Comparison of ENCODE assay signal across 33 mouse cellular contexts in the genomic region with DNA sequence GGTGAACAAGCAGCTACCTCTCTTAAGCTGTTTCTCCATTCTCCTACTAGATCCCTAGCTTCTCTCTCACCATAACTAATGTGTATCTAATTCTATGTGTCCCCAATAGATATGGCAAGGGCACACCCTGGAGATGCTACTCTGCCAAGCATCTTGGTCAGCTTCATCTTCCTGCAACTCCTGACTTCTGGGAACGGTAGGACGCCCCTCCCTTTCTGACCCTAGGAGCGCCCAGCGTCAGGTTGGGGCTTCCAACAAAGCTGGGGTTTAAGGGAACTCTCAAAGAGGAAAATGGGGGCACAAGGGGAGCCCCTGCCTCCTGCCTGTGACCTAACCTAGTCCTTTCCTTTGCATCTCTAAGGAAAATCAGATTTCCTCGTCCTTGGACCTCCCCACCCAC. TPM values are rescaled to one million over a fixed set of nuclear protein-coding genes. Genes with fewer than 3 reads are reported as not detected.
DNase-seq lines count a peak whose midpoint lies in the region; ATAC-seq and TF ChIP-seq lines count a peak whose summit lies in the region.
"Had no signal": no experiment of that assay in that cellular context is flagged by ENCODE, and none has a peak within 500 bp of the region (broad histone marks: within the 10 kb centered on the region; RNA-seq: fewer than 3 reads in every experiment).

No protein-coding gene starts in this region.

- H3K9me3 ChIP-seq in midbrain, embryonic 11.5 days (ENCODE audit: control insufficient read depth, low read length) = no peaks in the 10 kb centered on the region
- H3K9me3 ChIP-seq in midbrain, embryonic 16.5 days (replicated peaks; ENCODE audit: control insufficient read depth, low read length, poor library complexity, severe bottlenecking) = no peaks in the 10 kb centered on the region
- no peaks in the 10 kb centered on the region for H3K9me3 ChIP-seq in liver, embryonic 15.5 days (replicated peaks)
- H3K9me3 ChIP-seq: forebrain, embryonic 15.5 days; hindbrain, embryonic 10.5 days; hindbrain, embryonic 15.5 days; kidney, embryonic 15.5 days; limb, embryonic 12.5 days; midbrain, embryonic 15.5 days had no signal

- no peak for TF ChIP-seq CTCF in bone marrow, adult 2 months (IDR thresholded peaks at IDR 0.05; ENCODE audit: control insufficient read depth, insufficient read depth, low read length)

- H3K27ac ChIP-seq in midbrain, embryonic 11.5 days (ENCODE audit: low read depth, low read length) = no peak overlapping the region
- H3K27ac ChIP-seq in midbrain, embryonic 16.5 days (ENCODE audit: low read length) = no peak overlapping the region
- H3K27ac ChIP-seq in bone marrow, adult 2 months (ENCODE audit: control insufficient read depth, insufficient read depth, low read depth, low read length, poor library complexity) = peak overlapping the region; percentile 88
- H3K27ac ChIP-seq in liver, embryonic 15.5 days (replicated peaks) = peak overlapping the region; percentile 97
- H3K27ac ChIP-seq: forebrain, embryonic 15.5 days; hindbrain, embryonic 10.5 days; hindbrain, embryonic 15.5 days; kidney, embryonic 15.5 days; layer of hippocampus, adult 2 months; left cerebral cortex, adult 2 months; limb, embryonic 12.5 days; midbrain, embryonic 15.5 days; stomach, postnatal 0 days had no signal

- DNase-seq in midbrain, embryonic 11.5 days (ENCODE audit: low spot score, missing footprints) = peak; percentile 57
- peak; percentile 56 for DNase-seq in liver
- DNase-seq in cerebellum, postnatal 4 days (ENCODE audit: low spot score in 2 of 2) = no peak
- DNase-seq in heart, adult 18-20 months = no peak
- DNase-seq: adrenal gland, postnatal 10 days; cerebellum, adult 18-20 months; cerebellum, postnatal 10 days; heart, postnatal 14 days; kidney, adult 18-20 months; kidney, postnatal 36 days; lung, adult 18-20 months; lung, postnatal 14 days; right cerebral cortex, postnatal 25 days had no signal

- ATAC-seq in midbrain, embryonic 11.5 days (ENCODE audit: low FRiP score) = no peak
- no peak for ATAC-seq in midbrain, embryonic 16.5 days
- ATAC-seq in liver, embryonic 15.5 days (ENCODE audit: insufficient read depth) = 0 out of 2 replicates have a peak, but pooled peaks have one; percentile 13
- ATAC-seq: forebrain, embryonic 15.5 days; inflammation-experienced regulatory T-cells, adult 6 months; midbrain, embryonic 15.5 days; Patski had no signal

- WGBS in midbrain, embryonic 11.5 days = 82% methylated on average over 5 of the region's 5 CpGs
- 71% methylated on average over 5 of the region's 5 CpGs for WGBS in midbrain, embryonic 16.5 days
- 56% methylated on average over 5 of the region's 5 CpGs for WGBS in bone marrow, adult 2 months
- WGBS in liver, embryonic 15.5 days (ENCODE audit: insufficient replicate concordance) = 41% methylated on average over 5 of the region's 5 CpGs

- no peaks in the 10 kb centered on the region for H3K36me3 ChIP-seq in midbrain, embryonic 11.5 days (ENCODE audit: control insufficient read depth, insufficient read depth, low read length)
- no peaks in the 10 kb centered on the region for H3K36me3 ChIP-seq in midbrain, embryonic 16.5 days (ENCODE audit: control insufficient read depth, insufficient read depth, low read length)
- H3K36me3 ChIP-seq in liver, embryonic 15.5 days (replicated peaks) = peaks cover 38% of the 10 kb centered on the region
- H3K36me3 ChIP-seq: forebrain, embryonic 15.5 days; hindbrain, embryonic 10.5 days; hindbrain, embryonic 15.5 days; kidney, embryonic 15.5 days; limb, embryonic 12.5 days; midbrain, embryonic 15.5 days had no signal

- no peak overlapping the region for H3K9ac ChIP-seq in midbrain, embryonic 11.5 days (ENCODE audit: low read length)
- H3K9ac ChIP-seq in midbrain, embryonic 16.5 days (ENCODE audit: low read depth, low read length) = no peak overlapping the region
- peak overlapping the region; percentile 84 for H3K9ac ChIP-seq in liver, embryonic 15.5 days
- H3K9ac ChIP-seq: forebrain, embryonic 15.5 days; hindbrain, embryonic 15.5 days; kidney, embryonic 15.5 days; limb, embryonic 12.5 days; midbrain, embryonic 15.5 days had no signal

- no peak for TF ChIP-seq POLR2A in bone marrow, adult 2 months (IDR thresholded peaks at IDR 0.05; ENCODE audit: borderline replicate concordance, control insufficient read depth, low read depth, low read length)

- no peak overlapping the region for H3K4me3 ChIP-seq in midbrain, embryonic 11.5 days (ENCODE audit: low read depth, low read length)
- no peak overlapping the region for H3K4me3 ChIP-seq in midbrain, embryonic 16.5 days (ENCODE audit: low read depth, low read length)
- H3K4me3 ChIP-seq in bone marrow, adult 2 months (replicated peaks; ENCODE audit: control insufficient read depth, low read depth, low read length) = peak overlapping the region; percentile 79
- H3K4me3 ChIP-seq in liver, embryonic 15.5 days (replicated peaks) = peak overlapping the region; percentile 69
- H3K4me3 ChIP-seq: forebrain, embryonic 15.5 days; hindbrain, embryonic 10.5 days; hindbrain, embryonic 15.5 days; kidney, embryonic 15.5 days; layer of hippocampus, adult 2 months; left cerebral cortex, adult 2 months; limb, embryonic 12.5 days; midbrain, embryonic 15.5 days had no signal

- H3K4me2 ChIP-seq in midbrain, embryonic 11.5 days = no peak overlapping the region
- H3K4me2 ChIP-seq in midbrain, embryonic 16.5 days (ENCODE audit: low read length) = no peak overlapping the region
- H3K4me2 ChIP-seq in liver, embryonic 15.5 days = peak overlapping the region; percentile 81
- H3K4me2 ChIP-seq: forebrain, embryonic 15.5 days; hindbrain, embryonic 15.5 days; kidney, embryonic 15.5 days; limb, embryonic 12.5 days; midbrain, embryonic 15.5 days had no signal

- no peaks in the 10 kb centered on the region for H3K27me3 ChIP-seq in midbrain, embryonic 11.5 days (ENCODE audit: control insufficient read depth, insufficient read depth, low read length)
- H3K27me3 ChIP-seq in midbrain, embryonic 16.5 days (ENCODE audit: control insufficient read depth, insufficient read depth, low read depth, low read length) = no peaks in the 10 kb centered on the region
- H3K27me3 ChIP-seq in liver, embryonic 15.5 days = no peaks in the 10 kb centered on the region
- H3K27me3 ChIP-seq: forebrain, embryonic 15.5 days; hindbrain, embryonic 15.5 days had no signal

- 0 out of 2 replicates have a peak, but pooled peaks cover 4% of the 10 kb centered on the region for H3K4me1 ChIP-seq in midbrain, embryonic 11.5 days (ENCODE audit: control insufficient read depth, insufficient read depth, low read length)
- peaks cover 4% of the 10 kb centered on the region for H3K4me1 ChIP-seq in midbrain, embryonic 16.5 days (ENCODE audit: control insufficient read depth, insufficient read depth, low read length)
- peaks cover 1% of the 10 kb centered on the region; the same call in 1 of the 2 replicates for H3K4me1 ChIP-seq in bone marrow, adult 2 months (ENCODE audit: control insufficient read depth, insufficient read depth, low read length)
- H3K4me1 ChIP-seq in liver, embryonic 15.5 days (replicated peaks) = peaks cover 72% of the 10 kb centered on the region

RNA-seq across cellular contexts. Expression of a gene that starts 1.1 kb away (rescaled TPM):
- polyA plus RNA-seq in midbrain, embryonic 11.5 days (2014; fragmentation: Nextera tagmentation; extraction: Ambion mirVana) = not detected in 2 replicates
- polyA plus RNA-seq in midbrain, embryonic 16.5 days (2015; fragmentation: Nextera tagmentation; extraction: Ambion mirVana) = not detected in 2 replicates
- 65.1 and 93.5 TPM in 2 replicates for polyA plus RNA-seq in bone marrow, adult 2 months (2011; ENCODE audit: insufficient read depth, insufficient read length, low replicate concordance, missing spikeins)
- polyA plus RNA-seq in liver, embryonic 15.5 days (2015; fragmentation: Nextera tagmentation; extraction: Ambion mirVana) = 14.3 and 16.4 TPM in 2 replicates
- not detected for total RNA-seq in heart, adult 18-20 months (2021)
- total RNA-seq: gastrocnemius, adult 18-20 months; heart, postnatal 14 days; layer of hippocampus, adult 2 months; left cerebral cortex, adult 2 months; left cerebral cortex, postnatal 25 days had no signal
- polyA plus RNA-seq: cortical plate, adult 2 months; embryonic facial prominence, embryonic 14.5 days; forebrain, embryonic 15.5 days; heart, embryonic 14.5 days; hindbrain, embryonic 15.5 days; inflammation-experienced regulatory T-cells, adult 6 months; midbrain, embryonic 15.5 days; neural tube, embryonic 11.5 days; Patski; stomach, postnatal 0 days had no signal

RNA-seq across cellular contexts. Expression of a gene that starts 14.7 kb away (rescaled TPM):
- polyA plus RNA-seq in midbrain, embryonic 11.5 days (2014; fragmentation: Nextera tagmentation; extraction: Ambion mirVana) = 6.4 and 7.3 TPM in 2 replicates
- polyA plus RNA-seq in midbrain, embryonic 16.5 days (2015; fragmentation: Nextera tagmentation; extraction: Ambion mirVana) = 6.8 and 8.1 TPM in 2 replicates
- polyA plus RNA-seq in bone marrow, adult 2 months (2011; ENCODE audit: insufficient read depth, insufficient read length, low replicate concordance, missing spikeins) = 8.4 and 10.2 TPM in 2 replicates
- 4.8 and 5.2 TPM in 2 replicates for polyA plus RNA-seq in liver, embryonic 15.5 days (2015; fragmentation: Nextera tagmentation; extraction: Ambion mirVana)
- 1 to 10 TPM; 2.6 to 2.7 TPM for total RNA-seq in heart, adult 18-20 months (2021)

RNA-seq across cellular contexts. Expression of a gene that starts 20.0 kb away (rescaled TPM):
- polyA plus RNA-seq in midbrain, embryonic 11.5 days (2014; fragmentation: Nextera tagmentation; extraction: Ambion mirVana) = 354 and 381 TPM in 2 replicates
- 550 and 556 TPM in 2 replicates for polyA plus RNA-seq in midbrain, embryonic 16.5 days (2015; fragmentation: Nextera tagmentation; extraction: Ambion mirVana)
- polyA plus RNA-seq in bone marrow, adult 2 months (2011; ENCODE audit: insufficient read depth, insufficient read length, low replicate concordance, missing spikeins) = 108 and 135 TPM in 2 replicates
- 111 and 117 TPM in 2 replicates for polyA plus RNA-seq in liver, embryonic 15.5 days (2015; fragmentation: Nextera tagmentation; extraction: Ambion mirVana)
- 100 to 1,000 TPM; 165 to 170 TPM for total RNA-seq in heart, adult 18-20 months (2021)

RNA-seq across cellular contexts. Expression of a gene that starts 30.0 kb away (rescaled TPM):
- polyA plus RNA-seq in midbrain, embryonic 11.5 days (2014; fragmentation: Nextera tagmentation; extraction: Ambion mirVana) = 99.9 and 101 TPM in 2 replicates
- 345 and 399 TPM in 2 replicates for polyA plus RNA-seq in midbrain, embryonic 16.5 days (2015; fragmentation: Nextera tagmentation; extraction: Ambion mirVana)
- polyA plus RNA-seq in bone marrow, adult 2 months (2011; ENCODE audit: insufficient read depth, insufficient read length, low replicate concordance, missing spikeins) = 18.8 and 22.9 TPM in 2 replicates
- polyA plus RNA-seq in liver, embryonic 15.5 days (2015; fragmentation: Nextera tagmentation; extraction: Ambion mirVana) = 9.2 and 9.6 TPM in 2 replicates
- 1 to 10 TPM; 1.0 to 1.4 TPM for total RNA-seq in heart, adult 18-20 months (2021)

RNA-seq across cellular contexts. Expression of a gene that starts 35.7 kb away (rescaled TPM):
- polyA plus RNA-seq in midbrain, embryonic 11.5 days (2014; fragmentation: Nextera tagmentation; extraction: Ambion mirVana) = 57.8 and 61.8 TPM in 2 replicates
- polyA plus RNA-seq in midbrain, embryonic 16.5 days (2015; fragmentation: Nextera tagmentation; extraction: Ambion mirVana) = 107 and 115 TPM in 2 replicates
- 22.9 and 25.6 TPM in 2 replicates for polyA plus RNA-seq in bone marrow, adult 2 months (2011; ENCODE audit: insufficient read depth, insufficient read length, low replicate concordance, missing spikeins)
- polyA plus RNA-seq in liver, embryonic 15.5 days (2015; fragmentation: Nextera tagmentation; extraction: Ambion mirVana) = 16.1 and 16.4 TPM in 2 replicates
- total RNA-seq in heart, adult 18-20 months (2021) = 10 to 100 TPM; 13.9 to 17.4 TPM

Comparison
In these comparisons a context has a peak if more than half of its experiments do, and no peak if none do; other contexts are left out.
1. DNase-seq: peak in midbrain, embryonic 11.5 days (single experiment) and liver (single experiment); none in cerebellum, postnatal 4 days (0 of 2) and heart, adult 18-20 months (0 of 2).
2. H3K27ac ChIP-seq: peak in bone marrow, adult 2 months (single experiment) and liver, embryonic 15.5 days (single experiment); none in midbrain, embryonic 11.5 days (single experiment) and midbrain, embryonic 16.5 days (single experiment).
3. H3K4me3 ChIP-seq: peak in bone marrow, adult 2 months (single experiment) and liver, embryonic 15.5 days (single experiment); none in midbrain, embryonic 11.5 days (single experiment) and midbrain, embryonic 16.5 days (single experiment).
4. RNA of a gene that starts 1.1 kb away (polyA plus RNA-seq): 65.1 to 93.5 TPM in bone marrow, adult 2 months and 14.3 to 16.4 TPM in liver, embryonic 15.5 days; not detected in midbrain, embryonic 16.5 days and not detected in midbrain, embryonic 11.5 days; every median in the first group is over 10 times any median in the second.